Mouse (Mus musculus): ENCODE data around the gene Mycbp. TPM values are rescaled to one million over a fixed set of nuclear protein-coding genes. Genes with fewer than 3 reads are reported as not detected.

Mycbp gene
- total RNA-seq (2023), result 10 to 100 TPM; 18.4 to 23.4 TPM

DNA sequence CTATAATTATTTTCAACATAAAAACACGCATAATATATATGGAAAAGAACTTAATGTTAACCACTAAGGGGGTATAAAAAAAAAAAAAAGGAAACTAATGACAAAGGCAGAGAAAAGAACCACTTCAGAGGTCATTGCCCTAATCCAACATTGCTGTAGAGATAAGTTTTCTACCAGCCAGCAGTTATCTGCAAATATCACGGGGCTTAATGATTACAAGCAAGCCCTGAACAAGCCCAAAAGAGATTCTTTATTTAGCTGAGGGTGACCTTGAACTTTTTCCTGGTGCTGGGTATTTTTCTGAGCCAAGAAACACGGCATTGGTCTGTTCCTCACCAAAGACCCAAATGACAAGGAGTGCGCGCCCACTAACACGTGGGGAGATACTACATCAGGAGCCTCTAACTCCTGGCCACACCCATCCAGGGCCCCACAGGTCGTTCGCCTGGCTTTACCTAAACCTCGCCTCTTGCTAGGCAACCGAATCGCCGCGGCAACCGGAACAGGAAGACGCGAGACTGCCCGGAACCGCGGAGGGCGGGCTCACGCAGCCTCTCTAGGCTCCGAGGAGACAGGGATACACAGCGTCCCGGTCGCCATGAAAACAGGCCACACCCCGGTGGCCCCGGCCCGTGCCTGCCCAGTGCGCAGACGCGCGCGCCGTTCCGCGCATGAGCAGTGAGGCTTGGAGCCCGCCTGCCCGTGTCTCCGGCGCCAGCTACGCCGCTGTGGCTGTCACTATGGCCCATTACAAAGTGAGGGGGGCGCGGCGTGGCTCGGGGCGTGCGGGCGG is at the start of gene Mycbp:
Gene Mycbp, plus strand, starts transcription at position 500 of the 793 bp plus-strand sequence.

DNA sequence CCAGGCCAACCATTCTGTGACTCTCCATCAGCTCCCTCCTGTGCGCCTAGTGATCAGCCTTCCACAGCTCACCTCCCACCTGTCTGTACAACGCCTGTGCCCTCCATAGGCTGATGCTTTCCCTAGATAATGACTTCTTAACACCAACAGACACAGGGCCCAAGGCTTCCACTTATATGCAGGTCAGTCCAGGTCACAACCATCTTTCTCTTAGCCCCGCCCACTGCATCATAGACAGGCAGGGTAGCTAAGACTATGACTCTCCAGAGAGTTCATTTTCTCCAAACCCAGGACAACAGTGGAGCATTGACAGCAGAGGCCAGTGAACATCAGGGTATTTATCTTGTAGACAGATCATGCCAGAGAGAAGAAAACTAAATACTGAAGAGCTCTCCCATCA is 45.3 kb upstream of the Mycbp start, which contains the start of gene 4933427I04Rik:
Gene 4933427I04Rik, plus strand, starts transcription at position 301 of the 400 bp plus-strand sequence.

DNA sequence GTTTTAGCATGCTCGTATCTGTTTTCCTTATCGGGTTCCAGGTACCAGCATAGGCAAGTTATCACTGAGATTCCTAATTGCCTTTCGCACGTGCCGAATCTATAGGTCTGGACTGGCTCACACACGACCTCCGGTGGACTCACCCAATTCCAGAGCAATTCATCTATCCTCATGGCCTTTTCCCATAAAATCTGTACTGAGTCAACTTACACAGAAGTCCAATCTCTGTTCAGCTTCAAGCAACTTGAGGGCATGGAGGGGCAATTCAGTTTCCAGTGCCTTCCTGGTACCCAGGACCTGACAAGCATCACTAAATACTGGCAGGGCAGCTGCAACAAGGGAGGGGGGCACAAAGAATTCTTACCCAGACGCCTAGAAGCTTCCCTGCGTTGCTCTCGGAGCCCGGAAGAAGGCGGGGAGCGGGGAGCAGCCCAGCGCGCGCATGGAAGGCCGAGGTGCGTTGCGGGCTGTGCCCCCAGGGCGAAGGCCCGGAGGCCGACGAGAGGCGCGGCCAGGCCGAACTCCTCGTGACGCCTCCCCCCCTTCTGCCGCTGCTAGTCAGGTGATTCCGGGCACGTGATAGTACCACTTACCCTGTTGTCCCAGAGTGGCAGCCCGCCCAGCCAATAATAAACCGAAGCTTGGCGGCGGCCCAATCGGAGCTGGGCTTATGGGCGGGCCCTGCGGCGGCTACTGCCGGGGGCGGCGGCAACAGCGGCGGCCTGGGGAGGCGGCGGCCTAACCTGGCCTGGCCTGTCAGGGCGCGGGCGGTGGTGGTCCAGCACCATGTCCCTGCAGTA is 12.3 kb downstream of the Mycbp start, which contains the start of gene Rragc:
Gene Rragc, plus strand, starts transcription at position 699 of the 800 bp plus-strand sequence.

DNA sequence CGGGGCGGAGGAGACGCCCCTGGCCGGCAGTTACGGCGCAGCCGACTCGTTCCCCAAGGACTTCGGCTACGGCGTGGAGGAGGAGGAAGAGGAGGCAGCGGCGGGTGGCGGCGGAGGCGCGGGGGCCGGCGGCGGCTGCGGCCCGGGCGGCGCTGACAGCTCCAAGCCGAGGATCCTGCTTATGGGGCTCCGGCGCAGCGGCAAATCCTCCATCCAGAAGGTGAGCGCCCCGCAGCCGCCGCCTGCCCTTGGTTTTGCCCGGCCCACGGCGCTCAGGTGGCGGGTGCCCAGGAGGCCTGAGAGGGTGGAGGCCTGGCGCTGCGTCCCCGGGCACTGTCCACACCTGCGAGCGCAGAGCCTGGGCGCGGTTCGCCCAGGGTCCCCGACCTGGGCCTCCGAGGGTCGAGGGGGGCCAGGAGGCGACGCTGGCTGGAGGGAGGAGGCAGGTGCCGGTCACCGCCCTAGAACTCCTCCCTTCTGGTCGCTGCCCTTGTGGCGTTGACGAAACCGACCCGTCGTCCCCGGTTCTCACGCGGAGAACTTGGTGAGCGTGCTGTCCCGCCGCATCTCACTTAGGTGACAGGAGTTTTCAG is 13.0 kb downstream of the Mycbp start, which contains the start of gene 4930535I16Rik:
Gene 4930535I16Rik, minus strand, starts transcription at position 475 of the 593 bp plus-strand sequence.

Other genes starting within 250 kb of the Mycbp start
- gene Macf1, start 220.5 kb upstream of the Mycbp start, total RNA-seq (2023), result 100 to 1,000 TPM; 743 to 746 TPM
- 10 to 100 TPM; 32.4 to 38.9 TPM for gene Ndufs5, start 186.6 kb upstream of the Mycbp start, total RNA-seq (2023)
- 10 to 100 TPM; 61.1 to 67.0 TPM for gene Akirin1, start 154.5 kb upstream of the Mycbp start, total RNA-seq (2023)
- gene Rhbdl2, start 117.0 kb upstream of the Mycbp start, total RNA-seq (2023), result not detected
- under 1 TPM in 1 of 2 experiments, not detected in 1; 0.24 TPM for gene 4933427I04Rik, start 45.2 kb upstream of the Mycbp start, total RNA-seq (2023)
- 100 to 1,000 TPM in 1 of 2 experiments, 10 to 100 TPM in 1; 89.3 to 101 TPM for gene Rragc, start 12.6 kb downstream of the Mycbp start, total RNA-seq (2023)
- gene 4930535I16Rik, start 13.2 kb downstream of the Mycbp start, total RNA-seq (2023), result 1 to 10 TPM in 1 of 2 experiments, not detected in 1; 2.5 TPM

All from B cell, adult 67 days (primary cell).